Mouse (Mus musculus) kidney, embryonic 15.5 days (tissue): ENCODE measurements at regions not wholly inside any gene's neighbourhood (a gene's known extent, or its start where the extent isn't known, plus 50 kb on each side); places are given as distances from the start of the nearest gene placed in this dataset.

Source experiments
- ATAC-seq: fragments of 200-750 bp; cut with Nextera tagmentation; replicated peaks from 2 replicates; pipeline ENCODE4 v1.8.0; 2017; ENCODE audit warnings: moderate TSS enrichment; ENCODE audit not compliant: low FRiP score
- H3K27ac ChIP-seq: fragments of 300-500 bp; sonication (generic); 2 replicates; pipeline ENCODE4 v1.5.1; 2015; ENCODE audit warnings: mild to moderate bottlenecking, inconsistent platforms
- H3K27me3 ChIP-seq: fragments of 300-500 bp; sonication (generic); 2 replicates; pipeline ENCODE4 v1.6.1; 2015; ENCODE audit warnings: inconsistent platforms
- H3K36me3 ChIP-seq: fragments of 300-500 bp; sonication (generic); 2 replicates; pipeline ENCODE4 v1.6.1; 2015; ENCODE audit warnings: inconsistent platforms
- H3K4me1 ChIP-seq: fragments of 300-500 bp; sonication (generic); 2 replicates; pipeline ENCODE4 v1.6.1; 2015; ENCODE audit warnings: inconsistent platforms
- H3K4me2 ChIP-seq: fragments of 300-500 bp; sonication (generic); 2 replicates; pipeline ENCODE4 v1.6.1; 2015; ENCODE audit warnings: moderate library complexity, mild to moderate bottlenecking, inconsistent platforms
- H3K4me3 ChIP-seq: fragments of 300-500 bp; sonication (generic); replicated peaks from 2 replicates; pipeline ENCODE4 v1.5.1; 2015; ENCODE audit warnings: mild to moderate bottlenecking, inconsistent platforms
- H3K9ac ChIP-seq: fragments of 300-500 bp; sonication (generic); 2 replicates; pipeline ENCODE4 v1.6.1; 2015; ENCODE audit warnings: mild to moderate bottlenecking, inconsistent platforms
- H3K9me3 ChIP-seq: fragments of 300-500 bp; sonication (generic); replicated peaks from 2 replicates; pipeline ENCODE4 v1.6.1; 2016; ENCODE audit warnings: inconsistent platforms
- WGBS: fragments of 180-500 bp; shearing (Covaris S2); methylation state at CpG from one replicate; pipeline ENCODE4 v1.1.7; 2015; ENCODE audit warnings: mixed read lengths; 5-methylcytosine and 5-hydroxymethylcytosine counted together

- Histone ChIP-seq H3K27ac (no peak overlapping the region), H3K9ac (no peak overlapping the region), H3K9me3 (no peaks in the 10 kb centered on the region), H3K27me3 (no peaks in the 10 kb centered on the region), H3K4me1 (no peaks in the 10 kb centered on the region), H3K4me2 (no peak overlapping the region), H3K36me3 (no peaks in the 10 kb centered on the region), H3K4me3 (no peak overlapping the region)
- no peak for ATAC-seq
Observed at GRCm38 (mm10) chr10:65342513-65342912, 1252.4 kb upstream of the Lrrtm3 start.

- WGBS, result 84% methylated on average over 1 of the region's 1 CpGs
- Histone ChIP-seq H3K4me2 (no peak overlapping the region), H3K27me3 (no peaks in the 10 kb centered on the region), H3K4me3 (no peak overlapping the region), H3K27ac (no peak overlapping the region), H3K36me3 (no peaks in the 10 kb centered on the region), H3K9ac (no peak overlapping the region), H3K9me3 (no peaks in the 10 kb centered on the region), H3K4me1 (no peaks in the 10 kb centered on the region)
- ATAC-seq, result no peak
Observed at GRCm38 (mm10) chr10:65330345-65330744, 1240.3 kb upstream of the Lrrtm3 start.

GRCm38 (mm10) chr10:65324840-65325410 is 1234.8 kb upstream of the Lrrtm3 start:
- Histone ChIP-seq H3K9ac (no peak overlapping the region), H3K36me3 (no peaks in the 10 kb centered on the region), H3K9me3 (no peaks in the 10 kb centered on the region), H3K4me3 (no peak overlapping the region), H3K4me1 (no peaks in the 10 kb centered on the region), H3K27ac (no peak overlapping the region), H3K4me2 (no peak overlapping the region), H3K27me3 (no peaks in the 10 kb centered on the region)
- 84% methylated on average over 2 of the region's 2 CpGs for WGBS
- ATAC-seq, result no peak

GRCm38 (mm10) chr10:65298263-65298662 is 1208.2 kb upstream of the Lrrtm3 start:
- 0 out of 2 replicates have a peak, but pooled peaks have one; percentile 70 for ATAC-seq
- Histone ChIP-seq H3K9me3 (no peaks in the 10 kb centered on the region), H3K9ac (no peak overlapping the region), H3K4me1 (no peaks in the 10 kb centered on the region), H3K4me3 (no peak overlapping the region), H3K36me3 (no peaks in the 10 kb centered on the region), H3K4me2 (no peak overlapping the region), H3K27me3 (no peaks in the 10 kb centered on the region), H3K27ac (no peak overlapping the region)
- 76% methylated on average over 1 of the region's 1 CpGs for WGBS
